Comparison of ENCODE assay signal across 10 mouse cellular contexts in the genomic region with DNA sequence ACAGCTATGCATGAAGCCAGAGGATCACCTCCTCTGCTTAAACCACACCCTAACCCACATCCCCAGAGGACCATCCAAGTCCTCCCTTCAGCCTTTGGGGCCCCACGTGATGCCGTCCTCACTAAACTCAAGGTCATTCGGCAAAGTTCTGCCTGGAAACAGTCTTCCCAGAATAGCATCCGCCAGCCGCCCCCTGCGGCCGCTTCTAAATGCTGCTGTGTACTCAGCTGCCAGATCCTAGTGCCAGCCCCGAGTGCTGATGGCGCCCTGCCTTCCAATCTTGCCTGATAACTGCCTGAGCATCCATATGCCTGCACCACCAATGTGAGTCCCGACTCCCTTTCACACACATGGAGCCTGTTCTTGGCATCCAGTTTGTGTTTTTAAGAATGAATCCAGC.
DNase-seq lines count a peak whose midpoint lies in the region; ATAC-seq and TF ChIP-seq lines count a peak whose summit lies in the region.
"Had no signal": no experiment of that assay in that cellular context is flagged by ENCODE, and none has a peak within 500 bp of the region (broad histone marks: within the 10 kb centered on the region; RNA-seq: fewer than 3 reads in every experiment).

No protein-coding gene starts in this region.

- peak; percentile 41 for DNase-seq in kidney, adult 2 months
- DNase-seq in brain, adult 2 months (ENCODE audit: low read depth, low spot score): peak; percentile 85
- peak; percentile 32 to 47 for DNase-seq in left cerebral cortex, adult 2 months (ENCODE audit: extremely low spot score in 1 of 2, low spot score in 2 of 2)
- DNase-seq in liver, embryonic 11.5 days (ENCODE audit: low spot score): no peak

- no peaks in the 10 kb centered on the region for H3K27me3 ChIP-seq in kidney, adult 2 months (replicated peaks; ENCODE audit: control insufficient read depth, insufficient read depth, low read length)
- no peaks in the 10 kb centered on the region for H3K27me3 ChIP-seq in kidney, embryonic 14.5 days (ENCODE audit: control insufficient read depth, insufficient read depth, low read length)
- H3K27me3 ChIP-seq in heart, embryonic 14.5 days (ENCODE audit: control insufficient read depth, insufficient read depth, low read length): no peaks in the 10 kb centered on the region
- no peaks in the 10 kb centered on the region; the same call in 1 of the 2 replicates for H3K27me3 ChIP-seq in liver, embryonic 11.5 days (replicated peaks; ENCODE audit: control insufficient read depth, insufficient read depth, low read length)

- 0 out of 2 replicates have a peak overlapping the region, but pooled peaks have one; percentile 6 for H3K27ac ChIP-seq in kidney, adult 2 months (ENCODE audit: insufficient read depth, low read depth, low read length)
- no peak overlapping the region for H3K27ac ChIP-seq in kidney, embryonic 14.5 days (ENCODE audit: low read depth, low read length)
- H3K27ac ChIP-seq in heart, embryonic 14.5 days (replicated peaks in 1 of 2; ENCODE audit: control insufficient read depth in 1 of 2, insufficient read depth in 1 of 2, low read depth in 2 of 2, low read length in 2 of 2): peak overlapping the region; percentile 98 to 99
- H3K27ac ChIP-seq in left cerebral cortex, adult 2 months: peak overlapping the region; percentile 25
- H3K27ac ChIP-seq in liver, embryonic 11.5 days (ENCODE audit: low read depth, low read length): no peak overlapping the region
- H3K27ac ChIP-seq: kidney, postnatal 0 days; neural tube, embryonic 13.5 days had no signal

- H3K4me3 ChIP-seq in kidney, adult 2 months (ENCODE audit: insufficient read depth, low read depth, low read length): no peak overlapping the region
- H3K4me3 ChIP-seq in kidney, embryonic 14.5 days (ENCODE audit: low read length): no peak overlapping the region
- 0 out of 4 replicates have a peak overlapping the region, but pooled peaks of 1 of the 2 experiments have one; percentile 19 for H3K4me3 ChIP-seq in heart, embryonic 14.5 days (ENCODE audit: control insufficient read depth in 1 of 2, insufficient read depth in 1 of 2, low read depth in 1 of 2, low read length in 2 of 2)
- no peak overlapping the region for H3K4me3 ChIP-seq in left cerebral cortex, adult 2 months
- H3K4me3 ChIP-seq in liver, embryonic 11.5 days (ENCODE audit: low read depth, low read length): no peak overlapping the region
- H3K4me3 ChIP-seq: neural tube, embryonic 13.5 days had no signal

- ATAC-seq in kidney, embryonic 14.5 days (ENCODE audit: low FRiP score, low TSS enrichment): no peak
- peak; percentile 49 for ATAC-seq in heart, embryonic 14.5 days (ENCODE audit: insufficient number of reproducible peaks, insufficient read depth, low FRiP score, low read depth)
- no peak for ATAC-seq in granulocyte monocyte progenitor cell, adult 5-6 weeks (replicated peaks; ENCODE audit: poor library complexity, severe bottlenecking)
- ATAC-seq in liver, embryonic 11.5 days (replicated peaks; ENCODE audit: low FRiP score): no peak
- ATAC-seq in activated CD4-positive, CD25-positive, alpha-beta regulatory T cell, adult 4 months: no peak

- TF ChIP-seq CTCF in kidney, adult 2 months (conservative IDR thresholded peaks at IDR 0.05; ENCODE audit: insufficient read depth, insufficient read length, low read depth, low read length): no peak
- TF ChIP-seq CTCF in left cerebral cortex, adult 2 months (IDR thresholded peaks at IDR 0.05): peak; percentile 21

- intact Hi-C loops in left cerebral cortex, adult 2 months (cut with DNase I): no loop called here

- peaks cover 8% of the 10 kb centered on the region for H3K4me1 ChIP-seq in kidney, adult 2 months (ENCODE audit: control insufficient read depth, insufficient read depth, low read length)
- peaks cover 32% of the 10 kb centered on the region for H3K4me1 ChIP-seq in kidney, embryonic 14.5 days (ENCODE audit: control insufficient read depth, insufficient read depth, low read length)
- H3K4me1 ChIP-seq in heart, embryonic 14.5 days (ENCODE audit: control insufficient read depth in 2 of 2, insufficient read depth in 2 of 2, low read length in 2 of 2): peaks cover 51 to 59% of the 10 kb centered on the region in 2 experiments
- H3K4me1 ChIP-seq in liver, embryonic 11.5 days (replicated peaks; ENCODE audit: control insufficient read depth, insufficient read depth, low read length): peaks cover 14% of the 10 kb centered on the region

- H3K36me3 ChIP-seq in kidney, adult 2 months (ENCODE audit: control insufficient read depth, insufficient read depth, low read length): no peaks in the 10 kb centered on the region
- H3K36me3 ChIP-seq in kidney, embryonic 14.5 days (ENCODE audit: control insufficient read depth, insufficient read depth, low read length): no peaks in the 10 kb centered on the region
- no peaks in the 10 kb centered on the region for H3K36me3 ChIP-seq in heart, embryonic 14.5 days (ENCODE audit: control insufficient read depth, insufficient read depth, low read length)
- H3K36me3 ChIP-seq in liver, embryonic 11.5 days (ENCODE audit: control insufficient read depth, insufficient read depth, low read length): no peaks in the 10 kb centered on the region
- H3K36me3 ChIP-seq: neural tube, embryonic 13.5 days had no signal

- WGBS in kidney, adult 2 months: 62% methylated on average over 10 of the region's 10 CpGs
- WGBS in kidney, embryonic 14.5 days: 76% methylated on average over 10 of the region's 10 CpGs
- WGBS in heart, embryonic 14.5 days: 27% methylated on average over 10 of the region's 10 CpGs
- WGBS in liver, embryonic 11.5 days: 58% methylated on average over 10 of the region's 10 CpGs

- no peak overlapping the region for H3K4me2 ChIP-seq in kidney, embryonic 14.5 days (replicated peaks; ENCODE audit: low read depth, low read length)
- peak overlapping the region; percentile 45 for H3K4me2 ChIP-seq in heart, embryonic 14.5 days (ENCODE audit: low read length)
- H3K4me2 ChIP-seq in liver, embryonic 11.5 days: no peak overlapping the region
- H3K4me2 ChIP-seq: neural tube, embryonic 13.5 days had no signal

- no peaks in the 10 kb centered on the region for H3K9me3 ChIP-seq in kidney, embryonic 14.5 days (ENCODE audit: control insufficient read depth, low read length)
- H3K9me3 ChIP-seq in heart, embryonic 14.5 days (ENCODE audit: control insufficient read depth, low read length): no peaks in the 10 kb centered on the region
- no peaks in the 10 kb centered on the region for H3K9me3 ChIP-seq in liver, embryonic 11.5 days (ENCODE audit: control insufficient read depth, low read length)
- H3K9me3 ChIP-seq: neural tube, embryonic 13.5 days had no signal

- no peak overlapping the region for H3K9ac ChIP-seq in kidney, embryonic 14.5 days (ENCODE audit: low read depth, low read length)
- peak overlapping the region; percentile 55 for H3K9ac ChIP-seq in heart, embryonic 14.5 days (ENCODE audit: low read length)
- no peak overlapping the region for H3K9ac ChIP-seq in liver, embryonic 11.5 days (ENCODE audit: low read depth, low read length)
- H3K9ac ChIP-seq: neural tube, embryonic 13.5 days had no signal

- no peak for TF ChIP-seq POLR2A in kidney, adult 2 months (IDR thresholded peaks at IDR 0.05; ENCODE audit: low read depth, low read length)

Comparison
In these comparisons a context has a peak if more than half of its experiments do, and no peak if none do; other contexts are left out.
1. H3K27ac ChIP-seq: peak in kidney, adult 2 months (single experiment), heart, embryonic 14.5 days (2 of 2) and left cerebral cortex, adult 2 months (single experiment); none in kidney, embryonic 14.5 days (single experiment) and liver, embryonic 11.5 days (single experiment).